Mouse (Mus musculus) neural tube, embryonic 10.5 days (tissue): Measurements from ENCODE around the gene Fgd4.
A peak's percentile ranks its signal among the peaks of the same experiment; 100 is the strongest.

ENCODE experiments used
- DNase-seq: peaks from one replicate; pipeline ENCODE4 v3.0.0-alpha.2; 2017; ENCODE audit warnings: low spot score; ENCODE audit errors: extremely low spot score

The Fgd4 gene

DNA sequence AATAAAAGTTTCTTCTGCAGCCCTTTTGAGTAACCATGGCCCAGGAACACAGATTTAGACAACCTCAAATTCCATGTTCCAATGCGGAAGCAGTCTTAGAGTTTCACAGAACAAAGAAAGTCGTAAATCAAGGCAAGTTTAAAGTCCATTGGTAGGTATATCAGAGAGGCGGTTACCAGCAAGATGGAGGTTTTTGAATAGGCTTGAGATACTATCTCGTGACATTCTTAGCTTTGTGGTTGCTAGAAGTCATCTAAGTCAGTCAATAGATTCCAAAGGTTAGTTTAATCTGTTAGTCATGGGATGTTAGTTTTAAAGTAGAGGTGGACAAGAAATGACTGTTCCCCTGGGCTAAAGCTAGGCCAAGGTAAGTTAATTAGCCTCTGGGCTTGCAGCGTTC is at the start of gene Fgd4:
Fgd4 (minus strand) TSS at position 89 of the 400 bp plus-strand sequence.
- no peak for DNase-seq

DNA sequence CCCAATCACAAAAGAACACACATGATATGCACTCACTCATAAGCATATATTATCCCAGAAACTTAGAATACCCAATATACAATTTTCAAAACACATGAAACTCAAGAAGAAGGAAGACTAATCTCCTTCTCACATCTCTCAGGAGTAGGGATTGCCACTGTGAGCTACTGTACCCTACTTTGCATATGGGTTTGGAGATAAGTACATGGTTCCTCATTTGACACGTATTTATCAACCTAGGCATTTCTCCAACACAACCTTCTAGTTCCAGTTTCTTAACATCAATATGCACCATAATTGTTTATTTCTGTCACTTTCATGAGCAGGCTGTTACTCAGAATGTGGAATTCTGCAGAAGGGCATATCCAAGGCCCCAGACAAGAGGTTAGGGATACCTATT is 44.8 kb upstream of the Fgd4 start:
- no peak for DNase-seq

DNA sequence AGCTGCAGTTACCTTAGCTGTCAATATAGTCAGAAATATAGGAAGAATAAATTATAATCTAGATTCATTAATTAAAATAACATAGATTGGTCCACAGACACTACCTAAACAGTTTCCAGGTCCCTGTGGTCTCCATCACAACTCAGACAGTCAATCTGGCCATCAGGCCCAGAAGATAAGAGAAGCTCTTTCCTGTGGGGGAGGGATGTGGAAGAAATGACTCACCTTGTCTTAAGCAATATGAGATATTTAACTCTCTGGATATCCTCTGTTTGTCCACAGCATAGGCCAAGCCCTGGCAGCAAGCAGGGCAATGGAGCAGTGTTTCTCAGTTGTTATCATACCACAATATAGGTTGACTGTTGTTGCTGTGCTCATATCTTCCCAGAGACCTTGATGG is 33.4 kb upstream of the Fgd4 start:
- no peak for DNase-seq

DNA sequence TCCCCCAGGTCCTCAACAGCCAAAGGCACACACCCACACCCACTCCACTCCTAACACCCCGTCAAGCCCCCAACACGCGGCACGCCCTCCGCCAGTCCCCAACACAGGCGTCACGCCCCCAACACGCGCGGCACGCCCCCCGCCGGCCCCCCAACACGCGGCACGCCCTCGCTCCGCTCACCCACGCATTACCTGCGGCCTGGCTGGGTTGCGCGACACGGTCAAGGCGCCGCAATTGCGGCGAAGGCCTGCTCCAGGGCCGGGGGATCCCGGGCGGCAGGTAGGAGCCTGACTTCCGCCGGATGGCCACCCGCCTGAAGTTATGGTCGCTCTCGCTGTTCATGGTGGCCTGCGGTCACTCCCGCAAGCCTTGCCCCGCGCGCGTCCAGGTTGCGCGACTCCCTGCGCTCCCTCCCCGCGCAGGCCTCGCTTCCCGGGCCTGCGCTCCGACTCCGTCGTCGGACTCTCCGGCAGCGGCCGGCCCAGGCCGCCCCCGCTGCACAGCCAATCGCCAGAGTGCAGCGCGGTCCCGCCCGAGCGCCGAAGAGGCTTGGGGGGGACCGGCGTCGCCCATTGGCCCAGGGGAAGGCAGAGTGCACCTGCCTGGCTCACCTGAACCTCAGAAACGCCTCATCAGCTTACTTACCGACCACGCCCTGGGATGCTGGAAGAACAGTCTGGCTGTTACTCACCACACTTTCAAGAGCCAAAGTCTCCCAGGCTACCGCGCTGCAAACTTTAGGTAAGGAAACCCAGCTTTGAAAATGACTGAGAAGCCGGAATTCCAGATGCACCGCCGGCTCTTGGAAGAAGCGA is 555 bp downstream of the Fgd4 start:
- peak; percentile 71 for DNase-seq

DNA sequence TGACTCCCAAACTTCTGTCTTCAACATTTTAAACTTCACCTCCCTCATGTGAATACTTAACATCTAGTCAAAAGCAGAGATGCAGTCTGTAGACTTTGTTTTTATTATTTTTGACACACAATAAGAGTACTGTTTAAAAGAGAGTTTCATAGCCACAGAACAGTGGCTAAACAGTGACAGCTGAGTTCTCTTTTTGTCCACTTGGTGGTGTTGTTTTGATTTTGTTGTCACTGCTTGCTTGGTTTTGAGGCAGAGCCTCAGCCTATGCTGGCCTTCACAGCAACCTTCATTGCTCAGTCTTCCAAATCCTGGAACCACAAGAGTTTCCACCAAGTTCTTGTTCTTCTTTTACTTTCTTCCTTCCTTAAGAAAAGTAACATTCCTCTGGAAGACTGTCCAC is 3.8 kb downstream of the Fgd4 start:
- DNase-seq = no peak

DNA sequence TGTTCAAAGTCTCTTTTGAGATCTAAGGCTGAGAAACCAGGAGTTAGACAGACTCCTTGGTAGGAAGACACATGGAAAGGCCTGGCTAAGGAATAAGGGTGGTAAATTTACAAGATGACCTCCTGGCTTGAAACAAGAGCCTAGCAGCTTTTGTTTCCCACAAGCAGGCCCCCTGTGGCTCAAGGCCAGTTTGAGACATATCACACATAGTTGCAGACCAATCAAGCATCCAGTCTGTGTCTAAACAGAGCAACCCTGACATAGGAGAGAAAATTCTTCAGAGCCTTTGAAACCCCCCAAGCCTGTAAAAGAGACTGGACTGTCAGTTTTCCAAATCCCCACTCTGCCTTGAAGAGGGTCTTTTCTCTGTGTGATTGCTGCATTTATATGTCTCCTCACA is 7.7 kb downstream of the Fgd4 start:
- no peak for DNase-seq

DNA sequence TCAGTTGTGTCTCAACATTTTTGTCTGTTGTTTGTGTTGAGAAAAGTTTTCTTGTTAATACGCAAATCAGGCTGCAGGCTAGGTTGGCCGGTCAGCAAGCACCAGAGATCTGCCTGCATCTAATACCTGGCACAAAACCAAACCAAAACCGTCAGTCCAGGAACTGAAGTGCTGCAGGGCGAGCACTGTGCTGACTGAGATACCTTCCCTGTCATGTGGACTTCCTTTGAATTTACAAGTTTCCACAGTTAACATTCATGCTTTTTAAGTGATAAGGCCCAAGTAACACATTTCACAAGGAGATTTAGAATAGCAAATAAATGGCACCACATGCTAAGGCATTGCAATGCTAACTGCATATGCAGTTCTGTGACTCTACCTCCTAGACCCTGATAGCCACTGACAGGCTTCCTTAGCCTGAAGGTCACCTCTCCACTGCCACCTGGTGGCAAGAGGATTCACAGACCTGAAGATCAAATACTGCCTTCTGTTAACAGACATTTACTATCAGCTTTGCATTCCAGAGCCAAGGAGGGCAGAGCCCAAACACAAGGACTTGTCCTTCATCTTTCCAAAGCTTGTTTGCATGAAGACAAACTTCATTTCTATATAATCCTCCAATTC is 15.8 kb downstream of the Fgd4 start:
- peak; percentile 78 for DNase-seq

DNA sequence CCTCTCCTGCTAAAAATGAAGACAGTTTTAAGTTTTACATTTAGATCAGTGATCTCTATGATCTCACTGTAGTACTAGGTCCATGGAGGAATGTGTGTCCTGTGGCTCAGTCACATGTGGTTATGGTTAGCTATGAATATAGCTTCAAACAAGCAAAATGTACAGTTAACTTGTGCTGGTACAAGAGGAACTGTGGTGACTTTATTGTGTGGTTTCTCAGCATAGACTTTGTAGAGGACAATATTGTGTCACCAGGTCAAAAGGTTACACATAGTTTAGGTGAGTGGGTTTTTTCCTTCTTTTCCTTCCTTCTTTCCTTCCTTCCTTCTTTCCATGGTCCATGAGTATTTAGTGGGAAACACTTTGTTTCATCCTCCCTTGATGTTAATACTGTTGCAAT is 23.8 kb downstream of the Fgd4 start:
- DNase-seq = no peak

DNA sequence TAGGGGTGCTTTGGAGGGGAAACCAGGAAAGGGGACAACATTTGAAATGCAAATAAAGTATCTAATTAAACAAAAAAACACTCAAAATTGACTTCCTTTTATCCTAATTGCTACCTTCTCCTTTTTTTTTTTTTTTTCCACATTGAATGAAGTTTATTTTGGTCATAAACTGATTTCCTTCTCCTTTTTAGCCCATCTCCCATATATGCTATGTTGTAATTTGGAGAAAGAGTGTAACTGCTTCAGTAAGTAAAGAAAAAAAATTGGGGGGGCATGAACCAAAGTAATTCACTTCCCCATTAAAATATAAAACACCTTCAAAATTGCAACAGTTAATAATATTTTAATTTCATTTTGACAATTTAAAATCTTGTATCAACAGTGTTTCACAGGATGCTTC is 25.8 kb downstream of the Fgd4 start:
- DNase-seq = no peak

DNA sequence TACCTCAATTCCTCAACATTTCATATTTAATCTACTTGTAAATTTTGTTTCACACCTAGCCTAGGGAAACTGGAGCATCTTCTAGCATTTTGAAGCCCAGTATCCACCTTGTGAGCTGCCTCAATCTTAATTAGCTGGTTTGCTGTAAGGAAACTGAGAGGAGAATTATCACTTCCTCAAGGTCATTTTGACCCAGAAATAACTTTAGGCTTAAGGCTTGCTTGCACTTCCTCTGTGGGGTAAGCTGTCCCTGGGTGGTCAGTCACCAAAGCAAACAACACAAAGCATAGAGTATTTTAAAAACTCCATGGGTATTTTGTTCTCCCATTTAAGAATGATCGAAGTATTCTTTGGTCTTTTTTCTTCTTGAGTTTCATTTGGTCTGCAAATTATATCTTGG is 27.2 kb downstream of the Fgd4 start:
- no peak for DNase-seq

DNA sequence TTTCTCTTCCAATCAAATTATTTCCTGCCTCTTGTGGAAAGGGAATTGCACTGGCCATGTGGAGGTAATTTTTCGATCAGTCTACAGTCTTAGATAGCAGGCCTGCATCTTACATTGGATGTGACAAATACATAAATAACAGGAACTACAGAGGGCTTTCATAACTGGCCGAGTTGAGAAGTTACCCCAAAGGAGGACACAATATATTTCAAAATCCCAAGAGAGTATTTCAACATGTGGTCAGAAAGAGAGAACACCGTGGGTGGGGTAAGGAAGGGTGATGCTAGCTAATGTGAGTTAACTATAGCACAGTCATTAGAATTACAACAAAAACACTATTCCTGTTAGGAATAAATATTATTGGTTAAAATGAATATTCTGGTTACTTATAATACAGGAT is 29.0 kb downstream of the Fgd4 start:
- DNase-seq = no peak

DNA sequence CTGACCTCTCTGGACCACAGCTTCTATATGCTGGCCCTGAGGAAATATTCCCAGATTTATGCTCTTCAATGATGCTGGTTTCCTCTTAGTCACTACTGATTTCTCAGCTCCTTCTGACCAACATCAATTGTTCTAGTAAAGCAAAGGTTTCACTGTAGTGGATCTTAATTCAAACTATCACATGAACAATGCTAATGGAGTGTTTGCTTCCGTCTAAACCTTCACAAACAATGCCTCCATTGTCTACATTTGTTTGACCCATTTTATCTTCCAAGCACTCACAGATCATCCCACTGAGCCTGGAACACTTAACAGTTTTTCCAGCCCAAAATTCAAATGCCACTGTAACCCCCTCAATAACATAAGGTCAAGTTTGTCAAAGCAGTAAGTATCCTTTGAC is 33.6 kb downstream of the Fgd4 start:
- DNase-seq = no peak

DNA sequence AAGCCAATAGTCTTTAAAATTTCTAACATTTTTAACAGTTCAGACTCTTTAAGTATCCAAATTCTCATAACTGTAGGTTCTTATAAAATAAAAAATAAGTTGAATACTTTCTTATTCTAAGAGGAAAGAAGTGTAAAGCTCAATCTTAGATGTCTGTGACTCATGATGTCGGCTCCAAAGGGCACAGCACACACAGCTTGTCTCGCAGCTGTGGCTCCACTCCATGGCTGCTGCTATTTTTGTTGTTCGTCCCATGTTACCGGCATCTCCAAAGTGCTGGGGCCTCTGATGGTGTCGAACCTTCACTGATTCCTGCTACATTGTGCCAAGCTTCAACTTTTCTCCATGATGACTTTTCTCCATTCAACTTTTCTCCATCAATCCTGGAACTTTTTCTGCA is 34.1 kb downstream of the Fgd4 start:
- no peak for DNase-seq

DNA sequence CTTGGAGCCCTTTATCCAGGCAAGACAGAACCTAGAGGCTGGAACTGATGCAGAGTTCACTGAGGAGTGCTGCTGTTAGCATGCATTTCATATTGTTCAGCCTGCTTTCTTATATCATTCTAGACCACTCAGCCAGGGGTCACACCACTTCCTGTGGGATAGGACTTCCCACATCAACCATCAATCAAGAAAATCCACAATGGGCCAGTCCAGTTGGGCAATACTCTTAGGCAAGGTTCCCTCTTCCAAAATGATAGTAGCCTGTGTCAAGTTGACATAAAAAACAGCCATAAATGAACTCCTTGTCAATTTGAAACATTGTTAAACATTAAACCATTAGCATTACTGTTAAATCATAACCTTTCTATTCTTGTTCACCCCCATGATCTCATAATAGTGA is 34.6 kb downstream of the Fgd4 start:
- no peak for DNase-seq

DNA sequence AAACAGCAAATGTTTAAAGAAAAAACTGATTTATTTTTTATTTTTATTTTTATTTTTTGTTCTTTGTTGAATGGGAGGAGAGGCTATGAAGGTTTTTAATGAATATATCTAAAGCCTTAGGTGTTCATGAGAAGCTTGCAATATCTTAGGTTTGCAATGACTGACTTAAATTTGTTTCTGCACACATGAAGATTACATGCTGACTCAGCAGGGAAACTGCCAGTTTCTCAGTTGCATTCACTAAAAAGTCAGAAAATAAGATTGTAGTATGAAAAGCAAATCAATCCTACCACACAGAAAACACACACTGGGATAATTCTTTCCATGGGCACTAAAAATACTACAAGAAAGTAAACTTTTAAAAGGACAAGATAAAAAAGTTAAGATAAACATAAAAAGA is 39.6 kb downstream of the Fgd4 start:
- DNase-seq = no peak

DNA sequence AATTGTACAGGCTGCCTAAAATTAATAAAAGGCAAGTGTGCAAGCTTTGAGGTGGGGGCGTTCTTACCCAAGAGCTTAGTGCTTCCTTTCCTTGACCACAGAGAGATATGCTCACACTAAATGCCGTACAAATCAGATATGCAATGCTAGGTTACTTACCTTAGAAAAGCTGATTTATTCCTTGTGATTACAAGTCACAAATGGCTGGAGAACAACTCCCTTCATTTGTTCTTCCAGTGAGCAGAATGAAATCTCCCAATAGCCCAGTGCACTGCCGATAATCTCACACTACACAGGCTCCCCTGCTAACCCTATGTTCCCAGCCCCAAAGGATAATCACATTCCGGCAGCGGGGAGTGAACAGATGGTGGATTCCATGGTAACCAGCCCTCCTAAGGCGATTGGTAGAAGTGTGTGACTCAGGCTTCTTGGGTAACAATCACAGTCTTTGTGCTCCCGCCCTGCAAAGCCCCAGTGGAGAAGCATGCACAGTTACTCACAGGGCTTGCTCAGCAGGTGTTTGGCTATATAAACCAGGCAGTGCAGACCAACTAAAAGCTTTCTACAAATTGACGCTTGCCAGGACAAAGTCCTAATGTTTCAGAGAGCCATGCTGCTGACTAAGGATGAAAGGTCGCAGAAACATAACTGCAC is 40.3 kb downstream of the Fgd4 start:
- DNase-seq = peak; percentile 76

DNA sequence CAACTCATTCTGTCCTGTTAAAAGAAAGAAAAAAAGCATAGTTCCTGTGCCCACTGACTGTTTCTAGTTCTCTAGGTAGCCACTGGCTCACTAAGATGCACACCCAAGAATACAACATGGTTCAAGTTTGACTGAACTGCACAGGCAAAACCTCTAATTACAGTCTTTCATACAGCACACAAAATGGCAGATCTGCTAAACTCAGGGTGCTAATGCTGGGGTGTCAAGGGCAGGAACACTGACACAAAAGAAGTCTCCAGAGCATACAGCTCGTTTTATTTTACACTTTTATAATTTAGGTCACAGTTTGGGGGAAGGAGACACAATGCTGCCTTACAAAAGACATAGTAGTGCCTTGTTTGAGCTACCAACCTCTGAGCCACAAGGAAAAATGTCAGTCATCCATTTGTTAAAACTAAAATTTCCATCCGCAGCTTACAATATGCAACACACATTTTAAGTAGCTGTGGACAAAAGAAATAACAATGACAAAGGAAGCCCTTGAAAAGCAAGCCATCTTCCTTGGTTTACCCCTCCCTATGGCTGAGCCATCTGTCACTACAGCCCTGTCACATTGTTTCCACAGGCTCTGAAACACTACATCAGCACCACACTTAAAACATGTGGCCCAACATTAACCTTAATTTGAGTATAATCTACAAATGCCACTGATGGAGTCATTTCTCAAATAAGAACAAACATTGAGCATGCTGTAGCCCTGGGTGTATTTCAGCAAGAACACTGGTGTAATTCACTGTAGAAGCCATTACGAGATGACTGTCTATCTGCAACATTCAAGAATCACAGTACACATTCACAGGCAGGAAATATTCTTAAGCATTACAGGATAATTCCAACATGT is 41.1 kb downstream of the Fgd4 start:
- peak; percentile 16 for DNase-seq

DNA sequence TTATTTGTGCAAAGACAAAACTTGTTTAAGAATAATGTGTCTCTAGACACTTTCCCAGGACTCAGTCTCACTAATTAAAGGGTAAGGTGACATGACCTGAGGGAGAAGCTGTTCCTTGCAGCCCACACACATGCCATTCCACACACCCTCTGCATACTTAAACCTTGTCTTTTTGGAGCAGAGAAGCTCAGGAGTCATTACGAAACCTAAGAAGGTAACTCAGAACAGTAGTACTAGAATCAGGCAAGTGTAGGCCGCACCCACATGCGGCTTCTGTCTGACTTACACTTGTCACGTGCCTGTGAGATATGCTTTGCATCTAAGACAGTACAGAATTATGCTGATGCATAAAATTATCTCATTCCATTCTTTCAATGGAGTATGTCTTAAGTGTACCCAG is 42.6 kb downstream of the Fgd4 start:
- no peak for DNase-seq

DNA sequence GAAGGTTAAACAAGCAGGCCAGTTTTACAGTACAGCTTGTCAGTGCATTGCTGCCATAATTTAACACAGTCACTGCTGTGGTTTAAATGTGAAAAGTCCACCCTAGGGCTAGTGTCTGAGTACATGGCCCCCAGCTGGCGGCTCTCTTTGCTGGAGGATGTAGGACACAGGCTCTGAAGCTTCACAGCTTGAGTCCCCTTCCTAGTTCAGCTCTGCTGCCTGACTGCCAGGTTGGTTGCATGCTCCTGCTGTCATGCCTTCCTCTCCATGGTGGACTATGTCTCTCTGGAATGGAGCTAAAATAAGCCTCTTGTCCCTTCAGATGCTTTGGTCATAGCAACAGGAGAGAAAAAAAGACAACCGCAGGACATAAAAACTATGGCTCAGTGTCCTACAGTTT is 46.3 kb downstream of the Fgd4 start:
- no peak for DNase-seq

DNA sequence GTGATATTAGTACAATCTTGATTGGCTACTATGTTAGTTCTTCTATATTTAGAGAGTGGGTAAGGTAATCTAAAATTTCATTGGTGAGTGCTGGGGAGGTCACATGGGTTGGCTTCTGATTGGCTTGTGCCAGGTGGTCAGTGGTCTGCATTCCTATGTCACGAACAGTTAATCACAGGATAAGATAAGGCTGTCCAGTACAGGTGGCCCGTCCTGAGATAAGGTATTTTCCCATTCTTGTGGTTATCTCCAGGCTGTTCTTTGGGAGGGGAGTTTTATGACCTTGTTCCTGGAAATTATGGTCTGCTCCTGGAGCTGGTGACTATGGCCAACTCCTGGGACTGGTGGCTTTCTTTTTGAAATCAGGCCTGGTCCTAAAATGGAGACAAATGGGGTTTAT is 48.2 kb downstream of the Fgd4 start:
- no peak for DNase-seq

DNA sequence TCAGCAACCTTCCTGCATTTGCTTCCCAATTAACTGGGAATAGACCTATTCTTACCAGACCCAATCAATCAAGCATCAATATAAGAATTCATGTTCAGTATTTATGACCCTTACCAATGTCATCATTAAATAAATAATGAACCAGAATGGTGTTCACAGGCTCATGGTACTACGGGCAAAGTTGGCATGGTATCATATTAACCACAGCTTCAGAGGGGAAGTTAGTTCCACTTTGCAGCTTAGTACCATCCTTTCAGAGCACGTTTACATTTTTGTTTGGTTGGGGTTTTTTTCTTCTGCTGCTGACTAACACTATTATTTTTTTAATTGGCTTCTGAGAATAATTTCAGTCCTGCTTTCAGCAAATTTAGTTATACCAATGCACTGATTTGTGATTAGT is 51.2 kb downstream of the Fgd4 start:
- no peak for DNase-seq

DNA sequence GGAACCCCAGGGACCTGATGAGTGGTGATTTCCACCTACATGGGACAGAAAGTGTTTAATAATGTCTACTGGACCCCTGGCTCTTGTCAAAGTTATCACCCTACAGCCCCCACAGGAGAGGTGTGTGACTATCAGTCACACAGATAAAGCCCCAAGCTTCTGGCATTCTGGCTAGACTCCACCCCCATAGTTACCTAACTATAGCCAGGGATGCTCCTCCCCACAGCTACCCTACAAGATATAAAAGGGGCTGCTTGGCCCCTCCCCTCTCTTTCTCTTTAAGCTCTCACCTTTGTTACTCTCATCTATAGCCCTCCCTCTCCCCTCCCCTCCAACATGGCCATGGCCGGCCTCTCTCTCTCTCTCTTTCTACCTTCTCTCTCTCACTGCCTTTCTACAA is 53.7 kb downstream of the Fgd4 start:
- DNase-seq = no peak
